Mouse (Mus musculus) cortical plate, adult 2 months (tissue): ENCODE results near the gene 6030468B19Rik.
"Not testable (repeated sequence)": the region's sequence is repeated elsewhere in the genome, so short reads cannot be mapped to it uniquely, and the experiment has no call there.

Source experiments
- CTCF ChIP-seq: fragments of 200-500 bp; IDR thresholded peaks from 2 replicates; pipeline ENCODE4 v1.5.1; 2011; ENCODE audit warnings: mild to moderate bottlenecking, control low read depth, low read length; ENCODE audit not compliant: insufficient read depth; ENCODE audit errors: extremely low read depth
- POLR2A ChIP-seq: fragments of 200-500 bp; IDR thresholded peaks from 2 replicates; pipeline ENCODE4 v1.6.1; 2011; ENCODE audit warnings: mild to moderate bottlenecking, low read length, control low read depth; ENCODE audit not compliant: insufficient read depth; ENCODE audit errors: extremely low read depth

- not testable (repeated sequence) for TF ChIP-seq CTCF, POLR2A
Observed at GRCm38 (mm10) chr11:117788481-117788880, 9.0 kb upstream of the 6030468B19Rik start.
